Mouse (Mus musculus) C2C12 (cell line): Measurements from ENCODE around the gene P2ry14.

ENCODE experiments used
- CEBPB ChIP-seq: IDR thresholded peaks from one replicate; pipeline ENCODE4 v1.6.1; 2011; ENCODE audit warnings: low read depth, mild to moderate bottlenecking, control low read depth, moderate library complexity
- CTCF ChIP-seq: IDR thresholded peaks from one replicate; pipeline ENCODE4 v1.5.1; 2011; ENCODE audit not compliant: control insufficient read depth, insufficient read depth, insufficient read length
- FOSL1 ChIP-seq: IDR thresholded peaks from one replicate; pipeline ENCODE4 v1.8.0; 2011; ENCODE audit warnings: mild to moderate bottlenecking, low read length; ENCODE audit not compliant: poor library complexity, insufficient read depth, severe bottlenecking

- TF ChIP-seq CTCF = no peak
- no peak for TF ChIP-seq FOSL1
- TF ChIP-seq CEBPB = no peak
Observed at GRCm38 (mm10) chr3:59167417-59168054, 14.1 kb upstream of the P2ry14 start.
